Mouse (Mus musculus) kidney, adult 2 months (tissue): ENCODE results near the gene Naga. TPM values are rescaled to one million over a fixed set of nuclear protein-coding genes. Genes with fewer than 3 reads are reported as not detected.
A peak's percentile ranks its signal among the peaks of the same experiment; 100 is the strongest.
"Not testable (repeated sequence)": the region's sequence is repeated elsewhere in the genome, so short reads cannot be mapped to it uniquely, and the experiment has no call there.

ENCODE experiments used
- DNase-seq: peaks from one replicate; pipeline ENCODE4 v3.0.0; 2021
- H3K27ac ChIP-seq: fragments of 200-500 bp; 2 replicates; pipeline ENCODE4 v1.5.1; 2012; ENCODE audit warnings: low read depth, low read length, control low read depth, inconsistent platforms; ENCODE audit not compliant: insufficient read depth
- H3K27me3 ChIP-seq: fragments of 200-500 bp; replicated peaks from 2 replicates; pipeline ENCODE4 v1.6.1; 2012; ENCODE audit warnings: mild to moderate bottlenecking, moderate library complexity, low read length, inconsistent platforms; ENCODE audit not compliant: control insufficient read depth, insufficient read depth
- H3K36me3 ChIP-seq: fragments of 200-500 bp; 2 replicates; pipeline ENCODE4 v1.6.1; 2012; ENCODE audit warnings: mild to moderate bottlenecking, moderate library complexity, low read length, inconsistent platforms; ENCODE audit not compliant: control insufficient read depth, insufficient read depth
- H3K4me1 ChIP-seq: fragments of 200-500 bp; 2 replicates; pipeline ENCODE4 v1.6.1; 2011; ENCODE audit warnings: low read length; ENCODE audit not compliant: control insufficient read depth, insufficient read depth
- H3K4me3 ChIP-seq: fragments of 200-500 bp; 2 replicates; pipeline ENCODE4 v1.5.1; 2011; ENCODE audit warnings: mild to moderate bottlenecking, low read depth, low read length, control low read depth; ENCODE audit not compliant: insufficient read depth
- CTCF ChIP-seq: fragments of 200-500 bp; conservative IDR thresholded peaks from 2 replicates; pipeline ENCODE4 v1.5.1; 2011; ENCODE audit warnings: low read depth, mild to moderate bottlenecking, control low read depth, low read length, moderate library complexity, mixed read lengths; ENCODE audit not compliant: insufficient read depth, insufficient read length
- POLR2A ChIP-seq: fragments of 200-500 bp; IDR thresholded peaks from one replicate; pipeline ENCODE4 v1.6.1; 2011; ENCODE audit warnings: low read depth, low read length, control low read depth
- WGBS: fragments of 180-500 bp; shearing (Covaris S2); methylation state at CpG from one replicate; pipeline ENCODE4 v1.1.7; 2018; 5-methylcytosine and 5-hydroxymethylcytosine counted together
- polyA plus RNA-seq: library from polyadenylated mRNA; depleted of rRNA; stranded (reverse); fragments of >200 nt; gene quantifications from 2 replicates; pipeline ENCODE4 v1.2.3, GENCODE M21; 2012

Naga gene
- polyA plus RNA-seq, 1 experiment: 200 TPM

DNA sequence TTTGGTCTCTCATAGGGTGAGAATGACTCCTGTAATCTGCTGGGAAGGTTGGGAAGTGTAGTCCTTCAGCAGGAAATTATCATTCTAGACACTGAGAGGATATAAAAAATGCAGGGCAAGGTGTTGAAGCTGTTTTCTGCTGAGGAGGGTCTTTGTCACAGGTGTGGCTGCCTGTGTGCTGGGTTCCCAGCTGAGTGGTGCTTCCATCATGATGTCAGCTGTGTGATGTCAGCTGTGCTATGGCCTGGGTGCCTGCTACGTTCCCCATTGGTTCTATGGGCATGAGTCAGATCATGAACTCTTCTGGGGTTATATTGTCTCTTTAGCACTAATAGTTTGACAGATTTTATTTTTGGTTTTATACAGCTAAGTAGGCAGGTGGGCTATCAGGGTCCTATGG lies 30.1 kb upstream of the Naga start:
- H3K4me3 ChIP-seq: no peak overlapping the region
- no peaks in the 10 kb centered on the region for H3K36me3 ChIP-seq
- no peak for TF ChIP-seq CTCF
- no peak for TF ChIP-seq POLR2A
- no peaks in the 10 kb centered on the region for H3K27me3 ChIP-seq
- no peak for DNase-seq
- H3K27ac ChIP-seq: peak overlapping the region; percentile 2; the same call in 1 of the 2 replicates
- peaks cover 5% of the 10 kb centered on the region; the same call in 1 of the 2 replicates for H3K4me1 ChIP-seq
- 71% methylated on average over 1 of the region's 1 CpGs for WGBS

DNA sequence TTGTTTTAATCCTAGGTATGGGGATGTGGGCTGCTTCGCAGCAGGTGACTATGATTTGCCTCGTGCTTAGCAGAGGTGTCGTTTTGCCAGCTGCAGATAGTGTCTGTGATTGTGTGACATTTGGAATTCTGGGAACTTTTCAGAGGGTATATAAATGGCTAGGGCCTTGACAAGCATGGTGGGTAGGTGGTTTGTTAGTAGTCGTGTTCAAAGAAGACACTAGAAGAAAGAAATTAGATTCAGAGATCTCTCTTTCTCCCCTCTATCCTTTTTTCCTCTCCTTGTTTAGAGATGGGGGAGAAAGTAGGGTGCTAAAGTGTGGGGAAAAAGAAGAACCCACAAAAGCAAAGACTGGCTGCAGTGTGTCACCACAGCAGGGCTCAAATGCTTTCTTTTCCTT lies 29.4 kb upstream of the Naga start:
- no peak overlapping the region for H3K4me3 ChIP-seq
- TF ChIP-seq POLR2A (no peak), CTCF (no peak)
- no peak for DNase-seq
- H3K36me3 ChIP-seq: no peaks in the 10 kb centered on the region
- H3K27me3 ChIP-seq: no peaks in the 10 kb centered on the region
- peak overlapping the region; percentile 31 for H3K27ac ChIP-seq
- H3K4me1 ChIP-seq: peaks cover 5% of the 10 kb centered on the region; the same call in 1 of the 2 replicates
- 92% methylated on average over 4 of the region's 4 CpGs for WGBS

DNA sequence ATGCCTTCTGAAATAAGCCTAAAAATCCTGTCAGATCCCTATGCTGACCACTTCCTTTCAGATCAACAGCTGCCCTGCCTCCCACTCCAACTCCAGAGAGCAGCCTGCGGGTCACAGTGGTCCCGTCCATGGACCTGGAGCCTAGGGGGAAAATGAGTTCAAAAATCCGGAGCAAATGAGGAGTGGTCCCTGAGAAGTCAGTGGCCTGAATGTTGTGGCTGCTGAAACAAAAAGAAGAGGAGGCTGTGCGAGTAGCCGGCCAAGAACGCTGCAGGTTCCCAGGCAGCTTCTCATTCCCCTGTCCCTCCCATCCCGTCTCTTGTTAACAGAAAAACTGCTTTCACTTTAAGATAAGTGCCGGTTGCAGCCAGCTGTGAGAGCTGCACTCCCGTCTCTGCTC lies 25.8 kb upstream of the Naga start:
- DNase-seq, H3K36me3 ChIP-seq, H3K27me3 ChIP-seq: not testable (repeated sequence)
- H3K4me3 ChIP-seq: peak overlapping the region; percentile 37; the same call in 1 of the 2 replicates
- H3K27ac ChIP-seq: peak overlapping the region; percentile 75; the same call in 1 of the 2 replicates
- WGBS: 9% methylated on average over 6 of the region's 9 CpGs
- H3K4me1 ChIP-seq: peaks cover 19% of the 10 kb centered on the region; the same call in 1 of the 2 replicates

DNA sequence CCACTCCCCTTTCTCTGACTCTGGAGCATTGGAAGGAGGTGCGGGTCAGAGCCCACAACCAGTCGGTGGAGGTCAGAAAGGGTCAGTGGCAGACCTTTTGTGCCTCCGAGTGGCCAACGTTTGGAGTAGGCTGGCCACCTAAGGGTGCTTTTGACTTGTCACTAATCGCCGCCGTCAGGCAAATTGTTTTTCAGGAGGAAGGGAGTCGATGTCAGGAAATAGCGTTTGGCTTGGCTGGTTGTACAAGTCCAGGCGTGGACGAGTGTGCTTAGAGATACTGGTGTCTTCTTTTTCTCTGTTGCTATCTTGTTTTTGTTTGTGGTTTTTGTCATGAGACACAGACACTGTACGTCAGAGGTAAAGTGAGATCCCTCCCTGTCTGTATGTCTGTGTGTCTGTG lies 25.1 kb upstream of the Naga start:
- H3K27ac ChIP-seq, H3K4me3 ChIP-seq, DNase-seq, H3K36me3 ChIP-seq, H3K27me3 ChIP-seq: not testable (repeated sequence)
- peaks cover 22% of the 10 kb centered on the region; the same call in 1 of the 2 replicates for H3K4me1 ChIP-seq
- 38% methylated on average over 9 of the region's 12 CpGs for WGBS

DNA sequence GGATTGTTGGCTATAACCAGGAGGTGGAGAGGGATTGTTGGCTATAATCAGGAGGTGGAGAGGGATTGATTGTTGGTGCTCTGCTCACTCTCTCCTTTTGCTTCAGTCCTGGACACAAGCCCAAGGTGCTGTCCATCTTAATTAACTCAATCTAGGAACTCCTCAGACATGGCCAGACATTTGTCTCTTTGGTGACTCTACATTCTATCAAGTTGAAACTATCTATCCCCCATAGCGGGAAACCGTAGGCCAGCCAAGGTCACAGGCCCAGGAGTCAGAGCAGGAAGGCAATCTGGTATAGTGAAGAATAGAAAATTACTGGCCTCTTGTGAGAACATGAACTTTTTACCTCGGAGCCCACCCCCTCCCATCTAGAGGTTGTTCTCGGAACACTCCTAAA lies 23.5 kb upstream of the Naga start:
- TF ChIP-seq CTCF: no peak
- no peak for TF ChIP-seq POLR2A
- 70% methylated on average over 4 of the region's 4 CpGs for WGBS
- peak; percentile 66 for DNase-seq

DNA sequence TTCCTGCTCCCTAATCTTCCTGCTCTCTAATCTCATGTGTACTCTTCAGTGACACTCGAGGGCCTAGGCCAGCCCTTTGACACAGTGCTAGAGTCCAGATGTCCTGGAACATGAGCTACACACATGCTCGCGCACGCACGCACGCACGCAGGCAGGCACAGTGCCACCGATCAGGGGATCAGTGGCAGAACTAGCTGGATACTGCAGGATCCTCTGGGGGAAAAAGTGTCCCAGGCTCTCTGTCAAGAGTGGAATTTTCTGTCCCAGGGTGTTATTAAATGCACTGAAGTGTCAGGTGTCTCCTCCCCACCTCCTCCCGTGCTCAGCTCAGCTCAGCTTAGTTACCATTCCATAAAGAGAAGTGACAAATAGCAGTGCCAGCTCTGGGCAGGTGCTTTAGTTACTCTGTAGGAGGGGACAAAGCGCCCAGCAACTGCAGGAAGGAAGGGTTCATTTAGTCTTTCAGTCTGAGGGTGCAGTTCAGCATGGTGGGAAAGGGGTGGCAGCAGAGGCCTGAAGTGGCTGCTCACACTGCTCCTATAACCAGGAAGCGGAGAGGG lies 22.8 kb upstream of the Naga start:
- no peaks in the 10 kb centered on the region for H3K36me3 ChIP-seq
- no peaks in the 10 kb centered on the region for H3K27me3 ChIP-seq
- H3K27ac ChIP-seq: peak overlapping the region; percentile 65
- no peak overlapping the region for H3K4me3 ChIP-seq
- peaks cover 24% of the 10 kb centered on the region for H3K4me1 ChIP-seq
- peak; percentile 66 for DNase-seq
- WGBS: 33% methylated on average over 11 of the region's 11 CpGs
- peak; percentile 66 for TF ChIP-seq CTCF
- TF ChIP-seq POLR2A: no peak

More for the DNA sequence above, 23.5 kb upstream of the Naga start:
- Histone ChIP-seq H3K4me1 (peaks cover 24% of the 10 kb centered on the region), H3K27me3 (no peaks in the 10 kb centered on the region), H3K27ac (peak overlapping the region; percentile 65), H3K36me3 (no peaks in the 10 kb centered on the region), H3K4me3 (no peak overlapping the region)

DNA sequence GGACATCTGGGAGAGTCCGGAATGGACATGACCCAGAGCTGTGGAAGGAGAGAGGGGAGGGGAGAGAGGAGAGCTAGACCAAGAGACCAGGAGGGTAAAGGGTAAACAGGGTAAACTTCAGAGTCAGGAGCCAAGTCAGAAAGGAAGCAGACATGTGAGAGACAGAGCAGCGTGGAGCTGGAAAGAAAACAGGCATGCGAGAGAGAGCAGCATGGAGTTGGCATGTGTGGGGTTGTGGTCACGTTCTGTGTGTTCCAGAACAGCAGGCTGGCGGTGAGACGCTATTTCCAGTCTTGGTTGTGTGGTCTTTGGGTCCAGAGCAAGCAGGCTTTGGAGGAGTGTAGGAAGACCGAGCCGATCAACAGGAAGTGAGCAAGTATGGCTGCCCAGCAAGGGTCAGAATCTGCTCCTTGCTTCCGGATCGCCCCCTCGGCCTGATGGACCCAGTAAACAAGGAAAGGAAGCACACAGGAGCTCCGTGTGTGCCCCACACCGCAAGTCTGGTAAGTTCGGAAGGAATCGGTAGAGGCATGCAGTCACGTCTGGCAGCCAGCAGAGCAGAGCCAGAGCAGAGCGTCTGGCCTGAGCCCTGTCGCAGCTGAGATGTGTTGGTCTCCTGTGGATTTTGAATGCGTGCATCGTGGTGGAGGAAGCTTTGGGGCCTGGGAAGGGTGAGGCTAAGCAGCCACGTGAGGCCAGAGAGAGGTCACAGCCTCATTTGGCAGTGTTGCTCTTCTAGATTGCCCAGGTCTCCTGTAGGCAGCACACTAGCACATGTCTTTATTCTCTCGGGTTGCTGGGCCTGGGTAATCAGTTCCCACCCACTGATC lies 19.9 kb upstream of the Naga start:
- Histone ChIP-seq H3K4me3 (peak overlapping the region; percentile 71), H3K4me1 (peaks cover 24% of the 10 kb centered on the region), H3K27me3 (no peaks in the 10 kb centered on the region), H3K27ac (peak overlapping the region; percentile 97), H3K36me3 (no peaks in the 10 kb centered on the region)
- 25% methylated on average over 22 of the region's 22 CpGs for WGBS
- peak; percentile 80 for DNase-seq
- TF ChIP-seq POLR2A (peak; percentile 36), CTCF (0 out of 2 replicates have a peak, but pooled peaks have one; percentile 6)
